Mouse (Mus musculus): Measurements from ENCODE around the gene Tmem117. TPM values are rescaled to one million over a fixed set of nuclear protein-coding genes. Genes with fewer than 3 reads are reported as not detected.

Gene Tmem117
- polyA plus RNA-seq, 1 experiment: 0.42 TPM

- Histone ChIP-seq H3K36me3 (ENCODE audit: control insufficient read depth, insufficient read depth, low read length) (no peaks in the 10 kb centered on the region), H3K4me1 (replicated peaks; ENCODE audit: control insufficient read depth, insufficient read depth, low read length) (no peaks in the 10 kb centered on the region), H3K27me3 (ENCODE audit: control insufficient read depth, insufficient read depth, low read length) (no peaks in the 10 kb centered on the region), H3K27ac (ENCODE audit: control insufficient read depth, insufficient read depth, low read length) (no peak overlapping the region), H3K4me3 (ENCODE audit: control insufficient read depth, insufficient read depth, low read length) (no peak overlapping the region)
- WGBS: 89% methylated on average over 13 of the region's 13 CpGs
- no peak for DNase-seq
- no peak for TF ChIP-seq CTCF (IDR thresholded peaks at IDR 0.05; ENCODE audit: borderline replicate concordance, control insufficient read depth, extremely low read depth, insufficient read depth, low read length, poor library complexity)
- no peak for TF ChIP-seq POLR2A (IDR thresholded peaks at IDR 0.05; ENCODE audit: control insufficient read depth, extremely low read depth, insufficient read depth, low read length, poor library complexity)
Observed at GRCm38 (mm10) chr15:94651969-94652842, 23.2 kb downstream of the Tmem117 start.

GRCm38 (mm10) chr15:94652843-94653206 lies 23.8 kb downstream of the Tmem117 start:
- Histone ChIP-seq H3K27me3 (ENCODE audit: control insufficient read depth, insufficient read depth, low read length) (no peaks in the 10 kb centered on the region), H3K4me3 (ENCODE audit: control insufficient read depth, insufficient read depth, low read length) (no peak overlapping the region), H3K36me3 (ENCODE audit: control insufficient read depth, insufficient read depth, low read length) (no peaks in the 10 kb centered on the region), H3K27ac (ENCODE audit: control insufficient read depth, insufficient read depth, low read length) (no peak overlapping the region), H3K4me1 (replicated peaks; ENCODE audit: control insufficient read depth, insufficient read depth, low read length) (no peaks in the 10 kb centered on the region)
- no peak for DNase-seq
- WGBS: 91% methylated on average over 3 of the region's 3 CpGs
- TF ChIP-seq CTCF (IDR thresholded peaks at IDR 0.05; ENCODE audit: borderline replicate concordance, control insufficient read depth, extremely low read depth, insufficient read depth, low read length, poor library complexity) (no peak), POLR2A (IDR thresholded peaks at IDR 0.05; ENCODE audit: control insufficient read depth, extremely low read depth, insufficient read depth, low read length, poor library complexity) (no peak)

DNA sequence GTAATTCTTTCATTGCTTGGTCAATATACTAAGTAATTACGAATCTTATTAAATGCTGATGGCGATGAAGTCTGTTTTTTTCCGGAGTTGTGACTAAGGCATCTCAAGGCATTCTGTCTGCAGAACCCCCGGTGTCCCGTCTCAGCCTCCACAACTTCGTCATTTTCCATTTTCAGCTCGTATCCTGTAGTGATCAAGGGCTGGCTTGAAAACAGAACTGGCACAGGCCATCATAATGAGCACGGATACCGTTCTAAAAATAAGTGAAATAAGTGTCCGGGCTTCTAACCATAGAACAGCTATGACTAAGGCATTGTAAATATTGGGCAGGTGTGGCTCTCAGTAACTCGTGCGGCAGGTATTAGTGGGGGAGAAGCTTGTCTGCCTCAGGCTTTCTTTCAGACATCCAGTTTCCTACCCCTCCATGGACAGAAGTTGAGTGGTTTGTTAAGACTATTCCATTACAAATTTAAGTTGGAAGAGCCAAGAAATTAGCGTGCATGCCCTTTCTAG lies 26.8 kb downstream of the Tmem117 start:
- 89% methylated on average over 13 of the region's 13 CpGs for WGBS
- Histone ChIP-seq H3K27ac (ENCODE audit: control insufficient read depth, insufficient read depth, low read length) (no peak overlapping the region), H3K4me1 (replicated peaks; ENCODE audit: control insufficient read depth, insufficient read depth, low read length) (no peaks in the 10 kb centered on the region), H3K27me3 (ENCODE audit: control insufficient read depth, insufficient read depth, low read length) (no peaks in the 10 kb centered on the region), H3K36me3 (ENCODE audit: control insufficient read depth, insufficient read depth, low read length) (no peaks in the 10 kb centered on the region), H3K4me3 (ENCODE audit: control insufficient read depth, insufficient read depth, low read length) (no peak overlapping the region)
- DNase-seq: no peak
- TF ChIP-seq POLR2A (IDR thresholded peaks at IDR 0.05; ENCODE audit: control insufficient read depth, extremely low read depth, insufficient read depth, low read length, poor library complexity) (no peak), CTCF (IDR thresholded peaks at IDR 0.05; ENCODE audit: borderline replicate concordance, control insufficient read depth, extremely low read depth, insufficient read depth, low read length, poor library complexity) (no peak)

DNA sequence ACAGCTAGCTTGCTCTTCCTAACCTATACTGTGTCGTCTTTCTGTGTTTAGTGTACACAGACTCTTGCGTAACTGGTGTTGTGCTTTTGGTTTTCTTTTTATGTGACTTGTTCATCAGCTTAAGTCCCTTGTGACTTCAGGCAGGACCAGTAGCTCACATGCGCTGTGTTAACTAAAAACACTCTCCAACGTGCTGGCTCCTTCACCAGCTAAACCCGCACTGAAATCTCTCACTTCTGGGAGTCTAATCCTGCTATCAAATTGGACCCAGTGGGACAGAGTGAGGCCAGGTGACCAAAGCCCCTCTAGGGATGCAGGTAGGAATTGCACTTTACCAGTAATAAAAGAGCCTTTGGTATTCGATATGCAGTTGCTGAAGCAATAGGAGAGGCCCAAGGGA lies 28.9 kb downstream of the Tmem117 start:
- DNase-seq: no peak
- Histone ChIP-seq H3K27ac (ENCODE audit: control insufficient read depth, insufficient read depth, low read length) (no peak overlapping the region), H3K4me3 (ENCODE audit: control insufficient read depth, insufficient read depth, low read length) (no peak overlapping the region), H3K4me1 (replicated peaks; ENCODE audit: control insufficient read depth, insufficient read depth, low read length) (no peaks in the 10 kb centered on the region), H3K36me3 (ENCODE audit: control insufficient read depth, insufficient read depth, low read length) (no peaks in the 10 kb centered on the region), H3K27me3 (ENCODE audit: control insufficient read depth, insufficient read depth, low read length) (no peaks in the 10 kb centered on the region)
- TF ChIP-seq POLR2A (IDR thresholded peaks at IDR 0.05; ENCODE audit: control insufficient read depth, extremely low read depth, insufficient read depth, low read length, poor library complexity): no peak
- no peak for TF ChIP-seq CTCF (IDR thresholded peaks at IDR 0.05; ENCODE audit: borderline replicate concordance, control insufficient read depth, extremely low read depth, insufficient read depth, low read length, poor library complexity)
- WGBS: 88% methylated on average over 6 of the region's 6 CpGs

DNA sequence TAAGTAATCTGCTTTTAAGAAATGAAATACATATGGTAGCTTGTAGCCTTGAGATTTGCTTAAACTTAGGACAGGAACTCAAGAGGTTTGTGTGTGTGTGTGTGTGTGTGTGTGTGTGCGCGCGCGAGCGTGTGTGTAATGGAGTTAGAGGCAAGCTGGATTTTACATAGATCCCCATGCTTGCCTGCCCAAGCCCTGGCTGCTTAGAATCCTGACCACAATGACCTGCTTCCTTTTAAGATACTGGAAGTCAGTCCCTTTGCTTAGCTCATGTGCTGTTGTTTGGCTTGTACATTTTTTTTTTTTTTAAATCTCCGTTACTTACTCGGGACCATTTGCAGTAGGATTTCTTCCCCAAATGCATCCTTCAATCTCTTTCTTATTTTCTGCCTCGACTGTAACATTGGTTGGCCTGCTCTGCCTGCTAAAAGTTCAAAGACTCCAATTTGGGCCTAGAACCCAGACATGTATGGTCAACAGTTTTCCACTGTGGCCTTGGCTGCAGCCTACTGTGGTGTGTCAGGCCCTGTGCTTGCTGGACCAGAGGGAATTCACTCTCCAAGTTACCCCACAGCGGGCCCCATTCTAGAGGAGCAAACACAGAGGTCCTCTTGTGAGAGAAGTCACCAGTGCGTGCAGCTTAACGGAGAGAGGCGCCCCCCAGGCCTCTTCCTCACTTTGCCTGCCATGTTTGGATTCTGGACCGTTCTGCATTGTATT lies 29.5 kb downstream of the Tmem117 start:
- Histone ChIP-seq H3K4me3 (ENCODE audit: control insufficient read depth, insufficient read depth, low read length) (no peak overlapping the region), H3K27ac (ENCODE audit: control insufficient read depth, insufficient read depth, low read length) (no peak overlapping the region), H3K36me3 (ENCODE audit: control insufficient read depth, insufficient read depth, low read length) (no peaks in the 10 kb centered on the region), H3K4me1 (replicated peaks; ENCODE audit: control insufficient read depth, insufficient read depth, low read length) (no peaks in the 10 kb centered on the region), H3K27me3 (ENCODE audit: control insufficient read depth, insufficient read depth, low read length) (no peaks in the 10 kb centered on the region)
- WGBS: 86% methylated on average over 13 of the region's 13 CpGs
- TF ChIP-seq POLR2A (IDR thresholded peaks at IDR 0.05; ENCODE audit: control insufficient read depth, extremely low read depth, insufficient read depth, low read length, poor library complexity) (no peak), CTCF (IDR thresholded peaks at IDR 0.05; ENCODE audit: borderline replicate concordance, control insufficient read depth, extremely low read depth, insufficient read depth, low read length, poor library complexity) (no peak)
- no peak for DNase-seq

DNA sequence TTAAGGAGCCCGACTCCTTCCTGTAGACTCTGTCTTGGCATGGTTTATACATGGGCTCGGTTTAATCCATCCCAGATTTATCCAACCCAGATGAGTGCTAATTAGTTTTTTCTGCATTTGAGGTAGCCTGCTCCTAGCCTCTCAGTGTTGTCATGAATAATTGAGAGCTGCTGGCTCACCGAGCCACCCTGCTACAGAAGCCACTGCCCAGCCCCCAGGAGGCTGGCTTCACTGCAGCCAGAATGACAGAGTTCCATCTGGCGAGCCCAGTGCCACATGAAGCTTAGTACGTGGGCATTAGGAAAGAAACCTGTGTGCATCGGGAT lies 30.0 kb downstream of the Tmem117 start:
- H3K27me3 ChIP-seq (ENCODE audit: control insufficient read depth, insufficient read depth, low read length): no peaks in the 10 kb centered on the region
- 89% methylated on average over 6 of the region's 6 CpGs for WGBS
- no peaks in the 10 kb centered on the region for H3K4me1 ChIP-seq (replicated peaks; ENCODE audit: control insufficient read depth, insufficient read depth, low read length)
- no peak overlapping the region for H3K27ac ChIP-seq (ENCODE audit: control insufficient read depth, insufficient read depth, low read length)
- no peaks in the 10 kb centered on the region for H3K36me3 ChIP-seq (ENCODE audit: control insufficient read depth, insufficient read depth, low read length)
- TF ChIP-seq POLR2A (IDR thresholded peaks at IDR 0.05; ENCODE audit: control insufficient read depth, extremely low read depth, insufficient read depth, low read length, poor library complexity) (no peak), CTCF (IDR thresholded peaks at IDR 0.05; ENCODE audit: borderline replicate concordance, control insufficient read depth, extremely low read depth, insufficient read depth, low read length, poor library complexity) (no peak)
- DNase-seq: no peak
- no peak overlapping the region for H3K4me3 ChIP-seq (ENCODE audit: control insufficient read depth, insufficient read depth, low read length)
